Mouse (Mus musculus) lung, postnatal 0 days (tissue): ENCODE data around the gene Gps2.

Experiments used
- CTCF ChIP-seq: IDR thresholded peaks from 2 replicates; pipeline ENCODE4 v1.5.1; 2016; ENCODE audit warnings: antibody characterized with exemption, mild to moderate bottlenecking
- EP300 ChIP-seq: IDR thresholded peaks from 2 replicates; pipeline ENCODE4 v1.6.1; 2016; ENCODE audit warnings: antibody characterized with exemption, mild to moderate bottlenecking, control low read depth

DNA sequence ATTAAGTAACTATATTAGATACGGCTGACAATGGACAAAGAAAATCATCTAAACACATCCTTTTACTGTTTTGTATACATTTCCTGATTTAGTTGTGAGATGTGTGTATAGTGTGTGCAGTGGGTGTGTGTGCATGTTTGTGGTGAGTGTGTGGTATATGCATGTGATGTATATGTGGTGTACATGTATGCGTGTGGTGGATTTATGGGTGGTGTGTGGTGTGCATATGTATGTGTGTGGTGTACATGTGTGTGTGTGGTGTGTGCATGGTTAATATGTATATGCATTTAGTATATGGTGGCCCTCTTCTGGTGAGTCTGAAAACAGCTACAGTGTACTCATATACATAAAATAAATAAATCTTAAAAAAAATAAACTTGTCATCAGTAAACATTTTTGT is 13.8 kb downstream of the Gps2 start:
- no peak for TF ChIP-seq CTCF
- no peak for TF ChIP-seq EP300
